Mouse (Mus musculus) ES-Bruce4 (cell line): ENCODE data around the gene Umad1.

ENCODE experiments used
- CTCF ChIP-seq: IDR thresholded peaks from one replicate; pipeline ENCODE4 v1.8.1; 2011; ENCODE audit warnings: low read depth, low read length
- EP300 ChIP-seq: IDR thresholded peaks from 2 replicates; pipeline ENCODE4 v1.6.1; 2011; ENCODE audit warnings: low read depth, low read length; ENCODE audit not compliant: insufficient read depth
- POLR2A ChIP-seq: IDR thresholded peaks from one replicate; pipeline ENCODE4 v1.8.1; 2011; ENCODE audit warnings: low read length; ENCODE audit not compliant: insufficient read depth

- TF ChIP-seq CTCF (no peak), EP300 (no peak), POLR2A (no peak)
Observed at GRCm38 (mm10) chr6:8316201-8316600, 57.1 kb downstream of the Umad1 start.
